Mouse (Mus musculus): ENCODE measurements at regions not wholly inside any gene's neighbourhood (a gene's known extent, or its start where the extent isn't known, plus 50 kb on each side); places are given as distances from the start of the nearest gene placed in this dataset.

DNA sequence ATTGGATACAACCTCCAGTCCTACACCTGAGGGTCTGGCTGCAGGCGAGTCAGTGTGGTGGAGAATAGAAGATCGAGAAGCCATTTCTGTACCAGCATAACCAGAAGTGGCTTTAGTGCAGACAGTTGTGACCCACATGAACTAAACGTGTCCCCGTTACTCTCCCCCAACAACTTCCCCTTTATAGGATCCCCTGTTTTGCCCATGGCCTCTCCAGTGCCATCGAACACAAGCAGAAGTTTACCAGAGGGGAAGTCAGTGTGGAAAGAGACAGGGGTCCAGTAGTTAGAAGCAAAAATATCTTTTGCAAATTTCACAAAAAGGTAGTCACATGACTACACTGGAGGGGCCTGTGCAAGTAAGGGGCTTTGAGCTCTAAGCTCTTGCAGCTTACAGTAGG, 83.4 kb upstream of the Itga6 start:
- H3K9me3 ChIP-seq (ENCODE audit: low read length): no peaks in the 10 kb centered on the region
- peaks cover 28% of the 10 kb centered on the region for H3K4me1 ChIP-seq (replicated peaks; ENCODE audit: low read depth, low read length)
- H3K27me3 ChIP-seq (ENCODE audit: insufficient read depth, low read length): peaks cover 3% of the 10 kb centered on the region; the same call in 1 of the 2 replicates
- H3K4me3 ChIP-seq (replicated peaks; ENCODE audit: low read length): no peak overlapping the region
- no peak for TF ChIP-seq NANOG (IDR thresholded peaks at IDR 0.05; ENCODE audit: borderline replicate concordance, low read length)
- no peak for TF ChIP-seq CTCF (conservative IDR thresholded peaks at IDR 0.05; ENCODE audit: low read length)
- no peak for TF ChIP-seq POU5F1 (IDR thresholded peaks at IDR 0.05; ENCODE audit: borderline replicate concordance, low read length)
- no peaks in the 10 kb centered on the region for H3K36me3 ChIP-seq (ENCODE audit: insufficient read depth, low read length)

DNA sequence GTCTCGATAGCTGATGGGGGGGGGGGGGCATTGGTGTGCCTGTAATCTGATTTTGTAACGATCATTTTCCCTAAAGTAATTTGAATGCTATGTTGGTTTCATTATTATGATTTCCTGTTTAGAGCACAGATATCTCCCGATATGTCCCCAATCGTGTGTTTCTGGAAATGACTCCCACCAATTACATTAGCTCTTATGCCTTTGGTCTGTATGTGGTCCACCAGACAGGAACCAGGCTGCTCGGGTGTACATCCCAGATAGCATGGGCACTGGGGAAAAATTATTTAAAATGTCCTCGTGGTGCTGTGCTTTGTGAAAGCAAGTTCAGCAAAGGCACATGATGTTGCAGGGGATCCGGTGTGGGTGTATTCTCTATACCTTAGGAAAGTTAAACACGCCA, 82.0 kb upstream of the Itga6 start:
- H3K4me3 ChIP-seq (replicated peaks; ENCODE audit: low read length): no peak overlapping the region
- H3K36me3 ChIP-seq (ENCODE audit: insufficient read depth, low read length): no peaks in the 10 kb centered on the region
- TF ChIP-seq POU5F1 (IDR thresholded peaks at IDR 0.05; ENCODE audit: borderline replicate concordance, low read length) (no peak), CTCF (conservative IDR thresholded peaks at IDR 0.05; ENCODE audit: low read length) (no peak), NANOG (IDR thresholded peaks at IDR 0.05; ENCODE audit: borderline replicate concordance, low read length) (no peak)
- H3K9me3 ChIP-seq (ENCODE audit: low read length): no peaks in the 10 kb centered on the region
- H3K27me3 ChIP-seq (ENCODE audit: insufficient read depth, low read length): peaks cover 3% of the 10 kb centered on the region; the same call in 1 of the 2 replicates
- peaks cover 16% of the 10 kb centered on the region for H3K4me1 ChIP-seq (replicated peaks; ENCODE audit: low read depth, low read length)

DNA sequence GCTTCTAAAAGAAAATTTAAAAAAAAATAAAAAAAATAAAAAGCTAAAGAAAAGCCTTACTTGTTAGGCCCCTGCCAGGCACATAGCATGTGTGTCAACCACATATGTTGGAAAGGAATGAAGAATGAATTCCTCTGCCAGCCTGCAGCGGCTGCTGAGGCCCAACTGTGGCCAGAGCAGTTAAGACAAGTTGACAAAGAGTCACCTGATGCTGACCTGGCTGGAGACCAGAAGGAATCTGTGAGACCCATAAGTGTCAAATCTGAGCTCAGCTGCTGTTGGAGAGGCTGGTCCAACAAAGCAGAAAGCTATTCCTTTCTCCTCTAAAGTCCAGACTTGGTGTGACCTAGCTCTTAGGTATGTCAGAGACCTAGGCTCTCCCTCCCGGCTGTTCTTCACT, 78.5 kb upstream of the Itga6 start:
- H3K36me3 ChIP-seq (ENCODE audit: insufficient read depth, low read length): no peaks in the 10 kb centered on the region
- no peaks in the 10 kb centered on the region for H3K9me3 ChIP-seq (ENCODE audit: low read length)
- TF ChIP-seq CTCF (conservative IDR thresholded peaks at IDR 0.05; ENCODE audit: low read length) (no peak), NANOG (IDR thresholded peaks at IDR 0.05; ENCODE audit: borderline replicate concordance, low read length) (no peak), POU5F1 (IDR thresholded peaks at IDR 0.05; ENCODE audit: borderline replicate concordance, low read length) (no peak)
- H3K4me3 ChIP-seq (replicated peaks; ENCODE audit: low read length): no peak overlapping the region
- H3K27me3 ChIP-seq (ENCODE audit: insufficient read depth, low read length): no peaks in the 10 kb centered on the region
- no peaks in the 10 kb centered on the region for H3K4me1 ChIP-seq (replicated peaks; ENCODE audit: low read depth, low read length)

DNA sequence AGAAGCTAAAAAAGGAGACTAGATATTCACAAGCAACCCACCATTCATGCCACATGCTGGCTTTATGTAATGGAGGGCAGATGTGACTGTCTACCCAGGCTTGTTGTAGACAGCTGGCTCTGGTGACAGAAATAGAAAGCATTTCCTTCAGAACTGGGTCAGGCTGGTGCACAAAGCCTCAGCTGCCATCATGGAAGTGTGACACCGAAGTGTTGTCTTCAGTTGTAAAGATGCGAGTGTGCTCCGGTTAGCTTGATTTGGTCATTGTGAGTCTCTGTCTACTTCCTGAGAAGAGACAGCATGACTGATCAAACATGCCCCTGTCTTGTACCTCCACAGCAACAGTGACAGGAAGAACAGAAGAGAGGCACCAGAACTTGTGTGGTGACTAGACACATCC, 77.7 kb upstream of the Itga6 start:
- no peaks in the 10 kb centered on the region for H3K27me3 ChIP-seq (ENCODE audit: insufficient read depth, low read length)
- H3K4me3 ChIP-seq (replicated peaks; ENCODE audit: low read length): no peak overlapping the region
- no peaks in the 10 kb centered on the region for H3K9me3 ChIP-seq (ENCODE audit: low read length)
- no peaks in the 10 kb centered on the region for H3K36me3 ChIP-seq (ENCODE audit: insufficient read depth, low read length)
- TF ChIP-seq POU5F1 (IDR thresholded peaks at IDR 0.05; ENCODE audit: borderline replicate concordance, low read length): no peak
- H3K4me1 ChIP-seq (replicated peaks; ENCODE audit: low read depth, low read length): peaks cover 4% of the 10 kb centered on the region; the same call in 1 of the 2 replicates

DNA sequence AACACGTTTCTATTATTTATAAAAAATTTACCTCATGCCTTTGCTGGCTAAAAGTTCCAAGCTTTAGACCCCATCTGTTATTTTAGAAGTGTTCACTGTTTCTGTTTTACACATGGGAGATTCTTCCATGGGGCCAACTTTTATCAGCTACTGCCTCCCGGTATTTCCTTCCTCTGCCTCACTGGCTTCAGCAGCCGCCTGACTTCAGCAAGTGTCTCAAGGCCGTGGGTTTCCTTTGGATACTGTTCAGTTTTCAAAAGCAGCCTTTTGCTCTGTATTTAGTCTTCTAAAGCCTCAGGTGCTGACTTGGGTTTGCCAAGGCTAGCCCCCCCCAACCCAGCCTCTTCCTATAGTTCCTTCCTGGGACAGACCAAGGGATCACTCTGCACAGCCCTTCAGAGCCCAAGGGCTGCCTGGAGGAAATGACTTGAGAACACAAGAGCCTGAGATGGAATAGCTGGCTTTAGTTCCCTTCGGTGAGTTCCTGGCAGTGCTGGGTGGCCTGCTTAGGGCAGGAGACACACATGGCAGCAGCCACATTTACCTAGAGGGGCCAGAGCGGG, 75.1 kb upstream of the Itga6 start:
- Histone ChIP-seq H3K36me3 (ENCODE audit: insufficient read depth, low read length) (no peaks in the 10 kb centered on the region), H3K4me1 (replicated peaks; ENCODE audit: low read depth, low read length) (peaks cover 12% of the 10 kb centered on the region), H3K9me3 (ENCODE audit: low read length) (no peaks in the 10 kb centered on the region), H3K4me3 (replicated peaks; ENCODE audit: low read length) (no peak overlapping the region), H3K27me3 (ENCODE audit: insufficient read depth, low read length) (no peaks in the 10 kb centered on the region)
- TF ChIP-seq POU5F1 (IDR thresholded peaks at IDR 0.05; ENCODE audit: borderline replicate concordance, low read length) (no peak), NANOG (IDR thresholded peaks at IDR 0.05; ENCODE audit: borderline replicate concordance, low read length) (no peak), CTCF (conservative IDR thresholded peaks at IDR 0.05; ENCODE audit: low read length) (no peak)

DNA sequence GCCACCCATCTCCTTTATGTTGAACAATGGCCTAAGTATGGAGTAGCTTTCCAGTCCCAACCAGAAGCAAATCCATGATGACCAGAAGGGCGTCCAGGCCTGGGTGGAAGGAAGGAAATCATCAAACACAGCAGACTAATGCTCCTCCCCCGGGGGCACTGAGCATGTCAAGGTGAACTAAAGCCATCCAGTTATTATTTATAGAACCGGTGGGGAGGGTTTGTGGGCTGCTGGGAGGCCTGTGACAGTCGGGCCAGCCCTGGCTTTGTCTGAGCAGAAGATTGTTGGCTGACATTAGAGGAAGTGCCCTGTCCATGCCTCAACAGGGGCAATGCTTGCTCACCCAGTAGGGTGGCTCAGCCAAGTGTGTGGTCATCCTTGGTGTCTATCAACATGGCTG, 74.5 kb upstream of the Itga6 start:
- no peaks in the 10 kb centered on the region for H3K27me3 ChIP-seq (ENCODE audit: insufficient read depth, low read length)
- H3K4me3 ChIP-seq (replicated peaks; ENCODE audit: low read length): no peak overlapping the region
- no peaks in the 10 kb centered on the region for H3K9me3 ChIP-seq (ENCODE audit: low read length)
- no peak for TF ChIP-seq CTCF (conservative IDR thresholded peaks at IDR 0.05; ENCODE audit: low read length)
- TF ChIP-seq NANOG (IDR thresholded peaks at IDR 0.05; ENCODE audit: borderline replicate concordance, low read length): no peak
- TF ChIP-seq POU5F1 (IDR thresholded peaks at IDR 0.05; ENCODE audit: borderline replicate concordance, low read length): no peak
- no peaks in the 10 kb centered on the region for H3K36me3 ChIP-seq (ENCODE audit: insufficient read depth, low read length)
- peaks cover 15% of the 10 kb centered on the region for H3K4me1 ChIP-seq (replicated peaks; ENCODE audit: low read depth, low read length)

DNA sequence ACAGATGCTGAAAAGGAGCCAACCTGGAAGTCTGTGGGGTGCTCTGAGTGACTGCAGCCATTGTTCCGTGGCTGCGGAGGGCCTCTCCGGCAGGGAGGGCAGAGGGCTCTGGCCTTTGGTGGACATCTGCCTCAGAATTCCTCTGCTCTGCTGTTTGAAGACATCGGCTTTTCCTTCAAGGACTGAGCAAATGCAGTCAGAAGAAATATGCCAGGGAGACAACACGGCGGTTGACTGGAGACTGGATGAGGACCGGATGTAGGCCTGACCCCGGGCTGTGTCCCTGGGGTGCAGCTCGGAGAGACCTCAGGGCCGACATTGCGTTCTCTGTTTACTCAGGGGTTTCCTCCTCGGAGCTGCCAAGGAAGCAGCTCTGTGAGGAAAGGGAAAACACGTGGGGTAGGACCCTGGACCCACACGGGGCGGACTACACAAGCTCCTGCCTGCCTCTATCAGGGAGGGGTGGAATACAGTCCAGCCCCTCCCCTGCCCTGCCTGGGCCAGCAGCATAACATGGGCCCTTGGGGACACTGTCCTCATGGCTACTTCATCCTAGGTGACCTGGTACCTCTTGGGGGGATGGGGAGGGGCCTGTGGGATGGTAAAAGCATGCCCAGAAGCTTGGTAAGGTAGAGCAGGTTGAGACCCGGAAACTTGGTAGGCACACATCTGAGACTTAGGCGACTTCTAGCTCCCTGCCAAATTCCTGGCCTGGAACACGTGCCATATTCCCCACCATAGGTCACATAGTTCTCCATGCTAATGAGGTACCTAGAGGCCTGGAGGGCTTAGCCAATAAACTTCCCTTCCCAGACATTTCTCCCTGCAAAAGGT, 72.1 kb upstream of the Itga6 start:
- TF ChIP-seq CTCF (conservative IDR thresholded peaks at IDR 0.05; ENCODE audit: low read length) (no peak), NANOG (IDR thresholded peaks at IDR 0.05; ENCODE audit: borderline replicate concordance, low read length) (no peak), POU5F1 (IDR thresholded peaks at IDR 0.05; ENCODE audit: borderline replicate concordance, low read length) (no peak)

DNA sequence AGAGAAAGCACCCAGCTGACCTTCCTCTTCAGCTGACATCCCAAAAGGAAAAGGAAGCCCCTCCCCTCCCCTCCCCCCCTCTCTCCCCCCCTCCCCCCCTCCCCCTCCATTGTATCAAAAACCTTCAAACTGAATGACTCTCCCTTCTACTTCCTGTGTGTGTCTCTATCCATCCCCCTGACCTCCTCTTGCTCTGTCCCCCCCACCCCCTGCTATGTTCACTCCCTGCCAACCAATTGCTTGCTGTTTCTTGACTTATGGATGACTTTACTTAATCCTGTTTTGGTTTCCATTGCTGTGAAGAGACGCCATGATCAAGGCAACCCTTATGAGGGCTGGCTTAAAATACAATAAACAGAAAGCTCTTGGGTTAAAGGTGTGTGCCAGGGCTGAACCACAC, 64.7 kb upstream of the Itga6 start:
- Histone ChIP-seq H3K27me3 (ENCODE audit: insufficient read depth, low read length) (no peaks in the 10 kb centered on the region), H3K9me3 (ENCODE audit: low read length) (peaks cover 5% of the 10 kb centered on the region; the same call in 1 of the 2 replicates), H3K4me3 (replicated peaks; ENCODE audit: low read length) (no peak overlapping the region), H3K4me1 (replicated peaks; ENCODE audit: low read depth, low read length) (peaks cover 29% of the 10 kb centered on the region), H3K36me3 (ENCODE audit: insufficient read depth, low read length) (no peaks in the 10 kb centered on the region)
- no peak for TF ChIP-seq POU5F1 (IDR thresholded peaks at IDR 0.05; ENCODE audit: borderline replicate concordance, low read length)
- TF ChIP-seq CTCF (conservative IDR thresholded peaks at IDR 0.05; ENCODE audit: low read length): no peak
- TF ChIP-seq NANOG (IDR thresholded peaks at IDR 0.05; ENCODE audit: borderline replicate concordance, low read length): no peak

More for the DNA sequence above, 72.1 kb upstream of the Itga6 start:
- Histone ChIP-seq H3K36me3 (ENCODE audit: insufficient read depth, low read length) (no peaks in the 10 kb centered on the region), H3K4me3 (replicated peaks; ENCODE audit: low read length) (no peak overlapping the region), H3K9me3 (ENCODE audit: low read length) (no peaks in the 10 kb centered on the region), H3K4me1 (replicated peaks; ENCODE audit: low read depth, low read length) (peaks cover 18% of the 10 kb centered on the region), H3K27me3 (ENCODE audit: insufficient read depth, low read length) (no peaks in the 10 kb centered on the region)
